Mouse (Mus musculus): ENCODE data around the gene Fgf15. TPM values are rescaled to one million over a fixed set of nuclear protein-coding genes. Genes with fewer than 3 reads are reported as not detected.

Gene Fgf15
- total RNA-seq, 2 experiments from 2014 or later, result not detected

DNA sequence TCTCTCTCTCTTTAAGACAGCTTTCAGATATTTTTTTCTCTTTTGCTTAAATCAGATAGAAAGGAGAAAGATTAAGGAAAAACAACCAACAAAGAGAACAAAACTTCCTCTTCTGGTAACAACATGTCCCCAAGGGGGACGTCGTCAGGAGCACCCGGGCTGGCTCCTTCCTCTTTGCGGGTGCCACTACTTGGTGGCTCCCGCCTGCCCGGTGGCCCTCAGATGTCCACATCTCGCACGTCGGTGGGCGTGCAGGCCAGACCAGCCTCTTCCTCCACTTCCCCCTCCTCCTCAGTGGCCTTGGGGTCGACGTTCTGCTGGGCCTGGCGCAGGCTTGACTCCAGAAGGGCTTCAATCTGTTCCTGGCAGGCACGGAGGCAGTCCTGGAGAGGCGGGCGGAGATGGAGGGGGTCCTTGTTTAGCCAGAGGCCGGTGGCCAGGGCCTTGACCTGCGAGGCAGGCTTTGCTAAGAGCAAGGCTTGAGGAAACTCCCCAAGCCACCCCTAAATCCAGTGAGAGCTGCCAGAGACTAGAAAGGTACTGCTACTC is 36.1 kb downstream of the Fgf15 start:
- DNase-seq, result no peak

- DNase-seq, result peak; percentile 72
Observed at GRCm38 (mm10) chr7:144933336-144933735, 37.0 kb downstream of the Fgf15 start.

GRCm38 (mm10) chr7:144933796-144934195 is 37.5 kb downstream of the Fgf15 start:
- peak; percentile 74 for DNase-seq

- no peak for DNase-seq
Observed at GRCm38 (mm10) chr7:144934901-144935300, 38.6 kb downstream of the Fgf15 start.

- DNase-seq, result peak; percentile 48
Observed at GRCm38 (mm10) chr7:144935563-144935962, 39.2 kb downstream of the Fgf15 start.

- no peak for DNase-seq
Observed at GRCm38 (mm10) chr7:144936311-144936880, 40.1 kb downstream of the Fgf15 start.

DNA sequence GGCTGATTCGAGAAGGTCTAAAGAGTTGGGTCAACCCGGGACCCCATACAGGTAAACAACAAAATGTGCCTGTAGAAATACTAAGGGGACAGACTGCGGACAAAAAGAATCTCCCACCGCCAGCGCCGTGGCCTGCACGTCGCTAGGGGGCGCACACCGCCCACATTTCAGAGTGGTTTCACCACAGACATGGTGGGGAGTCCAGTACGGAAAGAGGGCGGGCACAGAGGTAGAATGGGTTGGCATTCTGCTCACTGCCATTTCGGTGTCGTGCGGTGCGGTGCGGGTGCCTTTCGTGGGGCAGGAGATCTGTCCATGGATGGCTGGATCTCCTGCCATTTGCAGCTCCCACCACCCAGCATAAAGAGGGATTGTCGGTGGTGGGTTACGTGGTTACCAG is 41.2 kb downstream of the Fgf15 start:
- peak; percentile 94 for DNase-seq

GRCm38 (mm10) chr7:144937899-144938517 is 41.7 kb downstream of the Fgf15 start:
- DNase-seq, result peak; percentile 54

DNA sequence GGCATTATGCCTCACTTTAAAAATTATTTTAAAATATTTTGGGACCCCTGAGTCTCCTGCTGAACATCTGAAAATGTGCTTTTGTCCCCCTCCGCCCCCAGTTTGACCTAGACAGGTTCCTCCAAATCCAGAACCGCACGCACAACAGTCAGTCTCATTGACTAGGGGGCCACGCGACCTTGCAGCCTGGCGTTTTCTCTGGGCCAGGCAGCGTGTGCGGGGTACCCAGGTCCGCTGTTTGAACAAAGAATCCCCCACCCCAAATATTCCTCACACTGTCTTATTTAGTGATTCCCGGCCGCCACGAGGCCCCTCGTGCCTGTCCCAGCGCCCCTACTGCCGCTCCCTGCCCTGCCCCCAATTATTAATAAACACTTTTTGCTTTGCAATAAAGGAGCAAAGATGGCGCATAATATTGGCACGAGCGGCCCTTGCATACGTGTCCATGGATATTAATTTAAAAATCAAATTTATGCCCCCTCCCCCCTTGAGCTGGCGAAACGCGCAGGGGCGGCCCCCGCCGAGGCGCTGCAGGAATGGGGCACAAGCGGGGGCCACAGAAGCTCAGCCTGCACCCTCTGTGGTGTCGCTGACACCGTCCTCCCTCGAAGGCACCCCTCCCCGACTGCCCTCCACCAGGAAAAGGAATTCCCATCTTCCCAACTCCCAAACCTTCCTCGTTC is 42.5 kb downstream of the Fgf15 start:
- peak; percentile 42 for DNase-seq

GRCm38 (mm10) chr7:144939344-144940002 is 43.1 kb downstream of the Fgf15 start, which contains the start of gene Ccnd1:
Gene Ccnd1 (minus strand): TSS chr7:144939925.
- peak; percentile 83 for DNase-seq

- DNase-seq, result peak; percentile 46
Observed at GRCm38 (mm10) chr7:144940003-144940571, 43.8 kb downstream of the Fgf15 start.

DNA sequence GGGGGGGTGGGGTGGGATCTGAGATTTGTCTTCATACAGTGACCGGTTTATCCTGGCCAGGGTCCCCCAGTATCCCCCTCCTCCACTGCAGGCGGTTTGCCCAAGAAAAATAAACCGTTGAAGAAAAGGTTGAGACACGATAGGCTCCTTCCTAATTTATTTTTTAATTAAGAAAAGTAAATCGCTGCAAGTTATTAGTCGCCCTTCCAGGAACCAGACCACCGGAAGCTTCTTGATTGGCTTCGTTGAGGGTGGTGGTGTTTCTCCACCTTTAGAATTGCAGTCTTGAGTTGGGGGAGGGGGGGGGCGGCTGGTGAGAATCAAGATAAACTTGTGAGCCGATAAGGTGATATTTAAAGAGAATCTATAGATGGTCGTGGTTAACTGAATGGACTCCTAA is 44.3 kb downstream of the Fgf15 start:
- DNase-seq, result no peak

DNA sequence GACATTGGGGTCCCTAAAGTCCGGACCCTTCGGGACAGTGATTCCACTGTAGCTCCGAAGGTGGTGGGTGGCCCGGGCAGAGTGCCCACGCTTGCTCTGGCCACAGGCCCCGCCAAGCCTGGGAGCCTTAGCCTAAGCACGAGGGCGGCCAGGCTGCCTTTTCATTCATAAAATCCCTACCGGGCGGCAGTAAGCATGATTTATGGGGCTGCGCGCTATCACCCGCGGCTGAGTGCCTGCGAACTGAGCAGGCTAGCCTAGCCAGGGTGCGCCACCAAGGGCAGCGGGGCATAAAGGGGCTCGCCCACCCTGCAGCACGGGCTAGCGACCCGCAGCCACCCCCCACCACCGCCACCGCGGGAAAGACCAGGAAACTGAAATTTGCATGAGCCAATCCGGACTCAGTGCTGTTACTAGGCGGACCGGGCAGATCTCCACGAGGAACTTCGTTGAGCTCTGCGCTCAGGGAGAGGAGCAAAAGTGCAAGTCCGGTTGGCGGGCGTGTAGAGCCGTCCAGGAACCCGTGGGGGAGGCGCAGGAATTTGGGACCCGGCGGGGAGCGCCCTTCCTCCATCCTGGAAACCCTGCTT is 45.0 kb downstream of the Fgf15 start:
- DNase-seq, result peak; percentile 91

GRCm38 (mm10) chr7:144942071-144942743 is 45.9 kb downstream of the Fgf15 start:
- DNase-seq, result peak; percentile 43

DNA sequence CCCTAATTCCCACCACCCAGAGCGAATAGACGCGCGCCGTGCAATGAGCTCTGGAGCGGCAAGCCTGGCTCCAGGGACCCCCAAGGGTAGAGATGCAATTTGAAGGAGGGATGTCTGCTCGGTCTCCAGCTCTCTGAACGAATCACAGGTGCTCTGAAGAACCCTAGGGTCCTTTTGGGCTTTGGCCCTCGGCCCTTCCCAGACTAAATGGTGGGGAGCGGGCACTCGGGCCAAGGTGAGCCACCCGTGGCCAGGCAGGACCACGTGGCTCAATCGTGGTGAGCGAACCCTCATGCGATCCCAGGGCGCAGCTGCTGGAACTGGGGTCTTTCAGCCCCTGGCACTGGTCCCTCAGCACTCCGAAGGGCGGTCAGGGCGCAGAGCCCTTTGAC is 46.4 kb downstream of the Fgf15 start:
- DNase-seq, result no peak

DNA sequence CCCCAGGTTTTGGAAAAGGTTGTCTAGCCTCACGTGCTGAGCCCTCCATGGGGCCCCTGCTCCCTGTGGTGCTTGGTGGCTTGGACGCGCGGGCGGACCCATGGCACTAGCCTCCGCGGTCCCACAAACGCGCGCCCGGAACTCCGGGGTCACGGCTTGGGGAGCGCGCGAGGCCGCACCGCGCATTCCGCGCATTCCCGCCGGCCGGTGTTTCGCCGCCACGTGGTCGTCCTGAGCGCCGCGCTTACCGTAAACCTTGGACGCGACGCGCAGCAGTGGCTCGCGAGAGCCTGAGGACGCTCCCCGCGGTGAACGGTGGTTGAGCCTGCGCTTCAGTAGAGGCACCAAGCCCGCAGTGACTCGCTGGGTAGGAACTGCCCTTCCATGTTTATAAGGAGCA is 46.9 kb downstream of the Fgf15 start:
- DNase-seq, result peak; percentile 85

Other genes with a start within 250 kb of the Fgf15 start
- 10 to 100 TPM; 34.3 to 37.7 TPM for gene Ano1, start 144.6 kb upstream of the Fgf15 start, total RNA-seq (2021)
- gene Fgf3, start 58.4 kb upstream of the Fgf15 start, total RNA-seq (2021), result under 1 TPM; 0.27 to 0.33 TPM
- not detected for gene Fgf4, start 49.2 kb upstream of the Fgf15 start, total RNA-seq (2021)
- 10 to 100 TPM; 25.6 to 26.2 TPM for gene LTO1, start 18.6 kb downstream of the Fgf15 start, total RNA-seq (2021)
- gene Ccnd1, start 43.4 kb downstream of the Fgf15 start, total RNA-seq (2021), result 10 to 100 TPM; 72.7 to 80.8 TPM